ENCODE assay signal across 11 mouse cellular contexts in genomic region chr11:67865521-67866197, GRCm38 (mm10).
"Had no signal": no experiment of that assay in that cellular context is flagged by ENCODE, and none has a peak within 500 bp of the region (broad histone marks: within the 10 kb centered on the region; RNA-seq: fewer than 3 reads in every experiment).

No protein-coding gene starts in this region.

- H3K27me3 ChIP-seq: limb, embryonic 15.5 days; midbrain, embryonic 15.5 days; neural tube, embryonic 12.5 days had no signal

- H3K27ac ChIP-seq: left cerebral cortex, adult 2 months; limb, embryonic 15.5 days; liver, embryonic 12.5 days; midbrain, embryonic 15.5 days; neural tube, embryonic 12.5 days had no signal

- ATAC-seq: liver, embryonic 12.5 days; midbrain, embryonic 15.5 days had no signal

- H3K4me1 ChIP-seq: liver, embryonic 12.5 days had no signal

- H3K9ac ChIP-seq: limb, embryonic 15.5 days; liver, embryonic 12.5 days; midbrain, embryonic 15.5 days; neural tube, embryonic 12.5 days had no signal

- H3K36me3 ChIP-seq: limb, embryonic 15.5 days; liver, embryonic 12.5 days; midbrain, embryonic 15.5 days; neural tube, embryonic 12.5 days had no signal

- H3K4me3 ChIP-seq: left cerebral cortex, adult 2 months; limb, embryonic 15.5 days; liver, embryonic 12.5 days; midbrain, embryonic 15.5 days; neural tube, embryonic 12.5 days had no signal

- H3K9me3 ChIP-seq: limb, embryonic 15.5 days; liver, embryonic 12.5 days; midbrain, embryonic 15.5 days; neural tube, embryonic 12.5 days had no signal

- H3K4me2 ChIP-seq: limb, embryonic 15.5 days; liver, embryonic 12.5 days; midbrain, embryonic 11.5 days; midbrain, embryonic 15.5 days; neural tube, embryonic 12.5 days had no signal

- DNase-seq: kidney, adult 9 months; kidney, postnatal 10 days; kidney, postnatal 4 days; spleen, adult 18-20 months; thymus, postnatal 4 days had no signal
